Mouse (Mus musculus) MEL (cell line): ENCODE results near the gene Smim24. TPM values are rescaled to one million over a fixed set of nuclear protein-coding genes. Genes with fewer than 3 reads are reported as not detected.

Experiments
- DNase-seq: peaks from one replicate; pipeline ENCODE4 v3.0.0; 2011; ENCODE audit warnings: low read depth, low spot score
- H3K27ac ChIP-seq: 2 replicates; pipeline ENCODE4 v1.5.1; 2012; ENCODE audit warnings: low read depth, mild to moderate bottlenecking, control low read depth, low read length, moderate library complexity; ENCODE audit not compliant: control insufficient read depth
- H3K27me3 ChIP-seq, 2 experiments: fragments of 150-350 bp in 1 of 2; sonication (generic) in 1 of 2; 2 replicates each; pipeline ENCODE4 v1.6.1; 2012; ENCODE audit warnings: low read length in 2 of 2, mild to moderate bottlenecking in 2 of 2, improper control_type of control experiment in 1 of 2, moderate library complexity in 1 of 2; ENCODE audit not compliant: insufficient read depth in 2 of 2, control insufficient read depth in 1 of 2
- H3K36me3 ChIP-seq, 2 experiments: 2 replicates each; pipeline ENCODE4 v1.6.1; 2012 to 2014; ENCODE audit warnings: low read length in 2 of 2, improper control_type of control experiment in 1 of 2, inconsistent platforms in 1 of 2, mild to moderate bottlenecking in 1 of 2; ENCODE audit not compliant: insufficient read depth in 2 of 2, control insufficient read depth in 1 of 2
- H3K4me1 ChIP-seq, 2 experiments: fragments of 150-350 bp in 1 of 2; sonication (generic) in 1 of 2; 2 replicates each; pipeline ENCODE4 v1.6.1; 2012; ENCODE audit warnings: low read length in 2 of 2, improper control_type of control experiment in 1 of 2, mild to moderate bottlenecking in 1 of 2; ENCODE audit not compliant: insufficient read depth in 2 of 2, control insufficient read depth in 1 of 2
- H3K4me3 ChIP-seq, 2 experiments: fragments of 150-350 bp in 1 of 2; sonication (generic) in 1 of 2; 2 replicates each; pipeline ENCODE4 v1.5.1; 2012; ENCODE audit warnings: low read depth in 2 of 2, low read length in 2 of 2, mild to moderate bottlenecking in 2 of 2, moderate library complexity in 2 of 2, control low read depth in 1 of 2, improper control_type of control experiment in 1 of 2; ENCODE audit not compliant: control insufficient read depth in 1 of 2, insufficient read depth in 1 of 2
- H3K79me2 ChIP-seq: 2 replicates; pipeline ENCODE4 v1.6.1; 2012; ENCODE audit warnings: mild to moderate bottlenecking, low read length, moderate library complexity; ENCODE audit not compliant: control insufficient read depth, poor library complexity, insufficient read depth
- H3K9ac ChIP-seq: 2 replicates; pipeline ENCODE4 v1.6.1; 2012; ENCODE audit warnings: low read depth, mild to moderate bottlenecking, control low read depth, low read length, moderate library complexity; ENCODE audit not compliant: control insufficient read depth, poor library complexity, severe bottlenecking
- H3K9me3 ChIP-seq: fragments of 150-350 bp; sonication (generic); replicated peaks from 2 replicates; pipeline ENCODE4 v1.6.1; 2012; ENCODE audit warnings: mild to moderate bottlenecking, low read length, improper control_type of control experiment, moderate library complexity; ENCODE audit not compliant: insufficient read depth
- BHLHE40 ChIP-seq: IDR thresholded peaks from 2 replicates; pipeline ENCODE4 v1.6.1; 2012; ENCODE audit warnings: low read depth, mild to moderate bottlenecking, inconsistent platforms, low read length, improper control_type of control experiment, borderline replicate concordance
- CHD2 ChIP-seq: IDR thresholded peaks from 2 replicates; pipeline ENCODE4 v1.6.1; 2011; ENCODE audit warnings: low read length, improper control_type of control experiment
- CTCF ChIP-seq, 3 experiments: IDR thresholded peaks in 2 of 3; conservative IDR thresholded peaks in 1 of 3; 2 replicates each; pipeline ENCODE4 v1.5.1; 2011 to 2012; ENCODE audit warnings: low read length in 3 of 3, low read depth in 2 of 3, mild to moderate bottlenecking in 2 of 3, improper control_type of control experiment in 1 of 3, inconsistent platforms in 1 of 3, mixed read lengths in 1 of 3, moderate library complexity in 1 of 3; ENCODE audit not compliant: control insufficient read depth in 1 of 3, insufficient read depth in 1 of 3, poor library complexity in 1 of 3, severe bottlenecking in 1 of 3
- E2F4 ChIP-seq: IDR thresholded peaks from 2 replicates; pipeline ENCODE4 v1.6.1; 2011; ENCODE audit warnings: low read depth, low read length, improper control_type of control experiment, borderline replicate concordance
- ELF1 ChIP-seq: IDR thresholded peaks from 2 replicates; pipeline ENCODE4 v1.6.1; 2014; ENCODE audit warnings: low read depth, mild to moderate bottlenecking, inconsistent platforms, low read length, improper control_type of control experiment, moderate library complexity
- ETS1 ChIP-seq: IDR thresholded peaks from 2 replicates; pipeline ENCODE4 v1.6.1; 2012; ENCODE audit warnings: low read depth, mild to moderate bottlenecking, inconsistent platforms, low read length, improper control_type of control experiment, moderate library complexity
- KAT2A ChIP-seq: conservative IDR thresholded peaks from 2 replicates; pipeline ENCODE4 v1.6.1; 2012; ENCODE audit warnings: low read depth, low read length, improper control_type of control experiment, inconsistent platforms
- MAFK ChIP-seq: IDR thresholded peaks from 2 replicates; pipeline ENCODE4 v1.6.1; 2011; ENCODE audit warnings: low read depth, mild to moderate bottlenecking, low read length, improper control_type of control experiment, borderline replicate concordance
- MAX ChIP-seq: IDR thresholded peaks from 2 replicates; pipeline ENCODE4 v1.6.1; 2011; ENCODE audit warnings: low read length, improper control_type of control experiment
- MEF2A ChIP-seq: IDR thresholded peaks from 2 replicates; pipeline ENCODE4 v1.6.1; 2014; ENCODE audit warnings: low read depth, mild to moderate bottlenecking, inconsistent platforms, low read length, improper control_type of control experiment; ENCODE audit not compliant: poor library complexity, insufficient replicate concordance, severe bottlenecking; ENCODE audit errors: extremely low read depth
- MYB ChIP-seq: IDR thresholded peaks from 2 replicates; pipeline ENCODE4 v1.6.1; 2011; ENCODE audit warnings: mild to moderate bottlenecking, low read depth, low read length, improper control_type of control experiment
- MYC ChIP-seq: IDR thresholded peaks from 2 replicates; pipeline ENCODE4 v1.6.1; 2011; ENCODE audit warnings: low read depth, mild to moderate bottlenecking, low read length, improper control_type of control experiment, moderate library complexity
- NRF1 ChIP-seq: IDR thresholded peaks from 2 replicates; pipeline ENCODE4 v1.6.1; 2014; ENCODE audit warnings: low read depth, mild to moderate bottlenecking, inconsistent platforms, low read length, improper control_type of control experiment, moderate library complexity; ENCODE audit not compliant: poor library complexity, insufficient read depth, severe bottlenecking
- POLR2A ChIP-seq, 2 experiments: IDR thresholded peaks; 2 replicates each; pipeline ENCODE4 v1.6.1; 2011 to 2012; ENCODE audit warnings: low read length in 2 of 2, mild to moderate bottlenecking in 2 of 2, control low read depth in 1 of 2, improper control_type of control experiment in 1 of 2, low read depth in 1 of 2, moderate library complexity in 1 of 2; ENCODE audit not compliant: control insufficient read depth in 1 of 2, insufficient read depth in 1 of 2, poor library complexity in 1 of 2
- POLR2AphosphoS2 ChIP-seq: IDR thresholded peaks from 2 replicates; pipeline ENCODE4 v1.6.1; 2011; ENCODE audit warnings: low read length, improper control_type of control experiment
- POLR2AphosphoS5 ChIP-seq: IDR thresholded peaks from 2 replicates; pipeline ENCODE4 v1.6.1; 2012; ENCODE audit warnings: low read depth, borderline replicate concordance, mild to moderate bottlenecking, inconsistent platforms, low read length, moderate library complexity, mixed read lengths
- RAD21 ChIP-seq: IDR thresholded peaks from 2 replicates; pipeline ENCODE4 v1.6.1; 2011; ENCODE audit warnings: mild to moderate bottlenecking, low read depth, low read length, improper control_type of control experiment
- RCOR1 ChIP-seq: IDR thresholded peaks from 2 replicates; pipeline ENCODE4 v1.6.1; 2012; ENCODE audit warnings: low read depth, mild to moderate bottlenecking, inconsistent platforms, low read length, improper control_type of control experiment
- TAL1 ChIP-seq: IDR thresholded peaks from 2 replicates; pipeline ENCODE4 v1.6.1; 2012; ENCODE audit warnings: mild to moderate bottlenecking, inconsistent platforms, low read length, moderate library complexity, mixed read lengths
- TBP ChIP-seq: IDR thresholded peaks from 2 replicates; pipeline ENCODE4 v1.8.0; 2011; ENCODE audit warnings: low read depth, low read length, improper control_type of control experiment
- TCF12 ChIP-seq: IDR thresholded peaks from 2 replicates; pipeline ENCODE4 v1.6.1; 2014; ENCODE audit warnings: low read depth, mild to moderate bottlenecking, inconsistent platforms, low read length, improper control_type of control experiment, moderate library complexity
- USF2 ChIP-seq, 2 experiments: IDR thresholded peaks; 2 replicates each; pipeline ENCODE4 v1.6.1; 2011 to 2012; ENCODE audit warnings: improper control_type of control experiment in 2 of 2, low read length in 2 of 2, borderline replicate concordance in 1 of 2, inconsistent platforms in 1 of 2, low read depth in 1 of 2, mild to moderate bottlenecking in 1 of 2; ENCODE audit not compliant: insufficient read depth in 1 of 2
- ZC3H11A ChIP-seq: IDR thresholded peaks from 2 replicates; pipeline ENCODE4 v1.6.1; 2012; ENCODE audit warnings: low read depth, mild to moderate bottlenecking, inconsistent platforms, low read length, improper control_type of control experiment
- ZKSCAN1 ChIP-seq: IDR thresholded peaks from 2 replicates; pipeline ENCODE4 v1.6.1; 2012; ENCODE audit warnings: low read depth, mild to moderate bottlenecking, inconsistent platforms, low read length, improper control_type of control experiment, moderate library complexity
- ZMIZ1 ChIP-seq: IDR thresholded peaks from 2 replicates; pipeline ENCODE4 v1.6.1; 2012; ENCODE audit warnings: low read depth, mild to moderate bottlenecking, inconsistent platforms, low read length, improper control_type of control experiment, moderate library complexity
- ZNF384 ChIP-seq: IDR thresholded peaks from 2 replicates; pipeline ENCODE4 v1.6.1; 2012; ENCODE audit warnings: low read depth, mild to moderate bottlenecking, inconsistent platforms, low read length, improper control_type of control experiment
- polyA plus RNA-seq, 2 experiments: library from polyadenylated mRNA; stranded (reverse) in 1 of 2; unstranded in 1 of 2; fragments of >175 nt in 1 of 2; fragments of >200 nt in 1 of 2; gene quantifications; 2 replicates each; pipeline versions ENCODE4 v1.2.1 to v1.2.4; 2012; ENCODE audit warnings: low replicate concordance in 2 of 2, low read depth in 1 of 2; ENCODE audit not compliant: insufficient read length in 2 of 2, insufficient read depth in 1 of 2, missing spikeins in 1 of 2
- total RNA-seq: library from RNA; depleted of rRNA; stranded (reverse); fragments of 300-350 nt; gene quantifications from 2 replicates; pipeline ENCODE4 v1.2.3, GENCODE M21; 2012

Gene Smim24
- total and polyA plus RNA-seq, 3 experiments = 6.7 to 29.5 TPM; not detected in 1

- DNase-seq = no peak
- no peak for TF ChIP-seq RCOR1
- no peak for TF ChIP-seq ZKSCAN1
- TF ChIP-seq ZC3H11A = no peak
- no peak for TF ChIP-seq MAX
- no peak for TF ChIP-seq CHD2
- no peak for TF ChIP-seq TAL1
- TF ChIP-seq KAT2A = no peak
- no peak for TF ChIP-seq TCF12
- no peak for TF ChIP-seq MYB
- no peak for TF ChIP-seq MEF2A
- no peak for TF ChIP-seq CTCF (IDR thresholded peaks at IDR 0.05 in 2 of 3, conservative IDR thresholded peaks at IDR 0.05 in 1 of 3; ENCODE audit: control insufficient read depth in 1 of 3, insufficient read depth in 1 of 3, low read depth in 2 of 3, low read length in 3 of 3, poor library complexity in 1 of 3, severe bottlenecking in 1 of 3)
- TF ChIP-seq NRF1 = no peak
- no peak for TF ChIP-seq ZMIZ1
- no peak for TF ChIP-seq POLR2AphosphoS2
- TF ChIP-seq MAFK = no peak
- Histone ChIP-seq H3K9ac (no peak overlapping the region), H3K79me2 (no peaks in the 10 kb centered on the region), H3K9me3 (no peaks in the 10 kb centered on the region), H3K27ac (no peak overlapping the region), H3K4me1 (0 out of 4 replicates have a peak, but pooled peaks cover 0 to 3% of the 10 kb centered on the region in 2 experiments), H3K27me3 (no peaks in the 10 kb centered on the region), H3K4me3 (no peak overlapping the region), H3K36me3 (no peaks in the 10 kb centered on the region)
Observed at GRCm38 (mm10) chr10:81399296-81399695, 6.4 kb downstream of the Smim24 start.

DNA sequence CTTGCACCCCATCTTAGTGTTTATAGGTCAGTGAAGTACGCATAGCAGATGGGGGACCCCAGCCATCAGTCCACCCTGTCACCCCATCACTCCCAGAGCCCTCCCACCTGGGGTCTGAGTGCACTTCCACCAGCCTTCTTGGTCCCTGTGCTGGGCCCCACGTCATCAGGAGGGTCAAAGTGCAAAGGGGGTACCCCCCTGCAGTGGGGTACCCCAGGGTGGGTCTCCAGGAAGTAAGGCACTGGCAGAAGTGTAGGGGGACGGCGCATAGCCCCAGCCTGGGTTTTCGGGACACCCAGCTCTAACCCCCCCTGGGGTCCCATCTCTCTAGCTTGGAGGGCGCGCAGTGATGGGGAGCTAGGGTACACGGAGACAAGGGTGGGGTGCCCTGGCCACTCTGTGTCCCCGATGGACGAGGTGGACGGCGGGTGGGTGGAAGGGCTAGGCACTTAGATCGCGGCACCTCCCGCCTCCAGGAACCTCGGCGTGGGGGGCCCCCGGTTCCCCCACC is 7.0 kb downstream of the Smim24 start:
- Histone ChIP-seq H3K9me3 (no peaks in the 10 kb centered on the region), H3K79me2 (no peaks in the 10 kb centered on the region), H3K36me3 (peaks cover 0 to 3% of the 10 kb centered on the region in 2 experiments; a peak in 2 of 4 replicates), H3K4me1 (peaks cover 0 to 3% of the 10 kb centered on the region in 2 experiments; a peak in 2 of 4 replicates), H3K27me3 (no peaks in the 10 kb centered on the region), H3K9ac (no peak overlapping the region), H3K4me3 (no peak overlapping the region), H3K27ac (no peak overlapping the region)
- TF ChIP-seq E2F4 = no peak
- no peak for TF ChIP-seq ELF1
- no peak for TF ChIP-seq CHD2
- TF ChIP-seq MYC = no peak
- no peak for TF ChIP-seq ZNF384
- TF ChIP-seq POLR2A (IDR thresholded peaks at IDR 0.05; ENCODE audit: control insufficient read depth in 1 of 2, insufficient read depth in 1 of 2, low read depth in 1 of 2, low read length in 2 of 2, poor library complexity in 1 of 2) = no peak
- no peak for TF ChIP-seq BHLHE40
- no peak for TF ChIP-seq POLR2AphosphoS2
- no peak for TF ChIP-seq USF2 (IDR thresholded peaks at IDR 0.05; ENCODE audit: borderline replicate concordance in 1 of 2, insufficient read depth in 1 of 2, low read depth in 1 of 2, low read length in 2 of 2)
- TF ChIP-seq ETS1 = no peak
- no peak for TF ChIP-seq MAFK
- no peak for TF ChIP-seq ZMIZ1
- TF ChIP-seq NRF1 = no peak
- TF ChIP-seq POLR2AphosphoS5 = no peak
- no peak for TF ChIP-seq RAD21
- no peak for TF ChIP-seq TBP
- no peak for DNase-seq
